Mouse (Mus musculus) spleen, adult 2 months (tissue): ENCODE measurements around the gene Papss1.

Experiments used
- CTCF ChIP-seq: fragments of 200-500 bp; IDR thresholded peaks from 2 replicates; pipeline ENCODE4 v1.5.1; 2011; ENCODE audit warnings: mild to moderate bottlenecking, inconsistent platforms; ENCODE audit not compliant: insufficient read depth, insufficient read length, insufficient replicate concordance; ENCODE audit errors: extremely low read depth
- POLR2A ChIP-seq: fragments of 200-500 bp; IDR thresholded peaks from 2 replicates; pipeline ENCODE4 v1.6.1; 2011; ENCODE audit warnings: low read depth, low read length, inconsistent platforms

GRCm38 (mm10) chr3:131638216-131638615 lies 73.6 kb downstream of the Papss1 start:
- TF ChIP-seq POLR2A (no peak), CTCF (no peak)
